Mouse (Mus musculus) lung, postnatal 36 days (tissue): ENCODE results near the gene Camkmt.

Experiments used
- DNase-seq: peaks from one replicate; pipeline ENCODE4 v3.0.0; 2022; ENCODE audit warnings: mixed read lengths

Camkmt gene

GRCm38 (mm10) chr17:85177231-85177630, 86.9 kb downstream of the Camkmt start:
- DNase-seq = no peak

GRCm38 (mm10) chr17:85180471-85181060, 90.2 kb downstream of the Camkmt start:
- DNase-seq = no peak

- peak; percentile 91 for DNase-seq
These were observed 99.1 kb downstream of the Camkmt start for GRCm38 (mm10) chr17:85189227-85190127.

- DNase-seq = no peak
These were observed 99.7 kb downstream of the Camkmt start for GRCm38 (mm10) chr17:85190128-85190435.

- DNase-seq = no peak
These were observed 102.9 kb downstream of the Camkmt start for GRCm38 (mm10) chr17:85193294-85193693.

GRCm38 (mm10) chr17:85198781-85199180, 108.4 kb downstream of the Camkmt start:
- no peak for DNase-seq

- no peak for DNase-seq
These were observed 109.0 kb downstream of the Camkmt start for GRCm38 (mm10) chr17:85199321-85199720.

GRCm38 (mm10) chr17:85218054-85218453, 127.7 kb downstream of the Camkmt start:
- no peak for DNase-seq

- DNase-seq = no peak
These were observed 151.8 kb downstream of the Camkmt start for GRCm38 (mm10) chr17:85242109-85242508.

GRCm38 (mm10) chr17:85248962-85249361, 158.6 kb downstream of the Camkmt start:
- DNase-seq = no peak

GRCm38 (mm10) chr17:85249744-85250143, 159.4 kb downstream of the Camkmt start:
- DNase-seq = no peak

- DNase-seq = no peak
These were observed 166.6 kb downstream of the Camkmt start for GRCm38 (mm10) chr17:85256930-85257329.

GRCm38 (mm10) chr17:85257348-85257747, 167.0 kb downstream of the Camkmt start:
- DNase-seq = no peak

- DNase-seq = no peak
These were observed 168.5 kb downstream of the Camkmt start for GRCm38 (mm10) chr17:85258703-85259341.

- no peak for DNase-seq
These were observed 176.6 kb downstream of the Camkmt start for GRCm38 (mm10) chr17:85266831-85267422.

- no peak for DNase-seq
These were observed 181.3 kb downstream of the Camkmt start for GRCm38 (mm10) chr17:85271466-85272175.

GRCm38 (mm10) chr17:85279720-85280119, 189.4 kb downstream of the Camkmt start:
- no peak for DNase-seq

- DNase-seq = no peak
These were observed 192.1 kb downstream of the Camkmt start for GRCm38 (mm10) chr17:85282447-85282846.

GRCm38 (mm10) chr17:85291154-85291553, 200.8 kb downstream of the Camkmt start:
- DNase-seq = no peak

GRCm38 (mm10) chr17:85291601-85292000, 201.2 kb downstream of the Camkmt start:
- DNase-seq = no peak

GRCm38 (mm10) chr17:85292276-85292675, 201.9 kb downstream of the Camkmt start:
- no peak for DNase-seq

GRCm38 (mm10) chr17:85303686-85304085, 213.3 kb downstream of the Camkmt start:
- no peak for DNase-seq

GRCm38 (mm10) chr17:85308566-85308965, 218.2 kb downstream of the Camkmt start:
- no peak for DNase-seq
